Mouse (Mus musculus) layer of hippocampus, adult 9-10 months (tissue): Measurements from ENCODE around the gene Tln1.
A peak's percentile ranks its signal among the peaks of the same experiment; 100 is the strongest.
"Not testable (repeated sequence)": the region's sequence is repeated elsewhere in the genome, so short reads cannot be mapped to it uniquely, and the experiment has no call there.

ENCODE experiments used
- DNase-seq: peaks from one replicate; pipeline ENCODE4 v3.0.0; 2022; ENCODE audit warnings: low spot score

Tln1 gene

GRCm38 (mm10) chr4:43561997-43562768 lies at the start of gene Tln1, which contains the start of gene Creb3:
TSS of gene Tln1 (minus strand) at chr4:43562691.
TSS of gene Creb3 (plus strand) at chr4:43562332.
- DNase-seq: peak; percentile 94

GRCm38 (mm10) chr4:43604751-43605685 lies 42.5 kb upstream of the Tln1 start:
- no peak for DNase-seq

GRCm38 (mm10) chr4:43604099-43604498 lies 41.6 kb upstream of the Tln1 start:
- no peak for DNase-seq

GRCm38 (mm10) chr4:43600195-43600934 lies 37.9 kb upstream of the Tln1 start:
- no peak for DNase-seq

GRCm38 (mm10) chr4:43598650-43599380 lies 36.3 kb upstream of the Tln1 start:
- DNase-seq: no peak

GRCm38 (mm10) chr4:43598200-43598599 lies 35.7 kb upstream of the Tln1 start:
- DNase-seq: no peak

- not testable (repeated sequence) for DNase-seq
Observed at GRCm38 (mm10) chr4:43596597-43596996, 34.1 kb upstream of the Tln1 start.

- DNase-seq: no peak
Observed at GRCm38 (mm10) chr4:43593453-43593852, 31.0 kb upstream of the Tln1 start.

GRCm38 (mm10) chr4:43591961-43592360 lies 29.5 kb upstream of the Tln1 start:
- DNase-seq: no peak

GRCm38 (mm10) chr4:43591543-43591942 lies 29.1 kb upstream of the Tln1 start:
- DNase-seq: no peak

GRCm38 (mm10) chr4:43587681-43588080 lies 25.2 kb upstream of the Tln1 start:
- no peak for DNase-seq

GRCm38 (mm10) chr4:43586411-43586810 lies 23.9 kb upstream of the Tln1 start:
- no peak for DNase-seq

GRCm38 (mm10) chr4:43585682-43586081 lies 23.2 kb upstream of the Tln1 start:
- DNase-seq: no peak

GRCm38 (mm10) chr4:43584444-43585416 lies 22.2 kb upstream of the Tln1 start, which contains the start of gene Msmp:
TSS of gene Msmp (minus strand) at chr4:43584494.
- DNase-seq: no peak

- DNase-seq: no peak
Observed at GRCm38 (mm10) chr4:43583421-43583820, 20.9 kb upstream of the Tln1 start.

- no peak for DNase-seq
Observed at GRCm38 (mm10) chr4:43582241-43582640, 19.8 kb upstream of the Tln1 start.

- no peak for DNase-seq
Observed at GRCm38 (mm10) chr4:43581381-43581780, 18.9 kb upstream of the Tln1 start.

- no peak for DNase-seq
Observed at GRCm38 (mm10) chr4:43580721-43581120, 18.2 kb upstream of the Tln1 start.

GRCm38 (mm10) chr4:43579731-43580130 lies 17.2 kb upstream of the Tln1 start:
- DNase-seq: no peak

- DNase-seq: no peak
Observed at GRCm38 (mm10) chr4:43579256-43579655, 16.8 kb upstream of the Tln1 start.
